Mouse (Mus musculus) CD4-positive, CD25-positive, alpha-beta regulatory T cell, adult 2 months (primary cell): ENCODE measurements around the gene Gm1527.
A peak's percentile ranks its signal among the peaks of the same experiment; 100 is the strongest.
"Not testable (repeated sequence)": the region's sequence is repeated elsewhere in the genome, so short reads cannot be mapped to it uniquely, and the experiment has no call there.

Experiments
- DNase-seq: peaks from one replicate; pipeline ENCODE4 v3.0.0-alpha.2; 2012; ENCODE audit warnings: low read depth, low spot score

Gm1527 gene

DNA sequence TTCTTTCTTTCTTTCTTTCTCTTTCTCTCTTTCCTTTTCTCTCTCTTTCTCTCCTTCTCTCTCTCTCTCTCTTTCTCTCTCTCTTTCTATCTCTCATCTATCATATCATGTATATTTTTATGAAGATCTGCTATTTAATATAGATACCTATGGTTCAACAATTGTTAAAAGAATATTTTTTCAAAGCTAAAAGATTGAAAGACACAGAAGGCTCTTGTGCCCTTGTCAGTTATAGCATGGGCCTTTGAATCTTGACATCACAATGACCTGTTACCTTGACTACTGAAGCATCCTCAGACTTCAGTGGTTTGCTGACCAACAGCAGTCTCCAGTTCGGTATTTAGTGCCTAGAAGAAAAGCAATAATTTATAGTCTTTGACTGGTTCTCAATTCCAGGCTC is at the start of gene Gm1527:
TSS of gene Gm1527 (plus strand) at position 301 of the 400 bp plus-strand sequence.
- DNase-seq: no peak

DNA sequence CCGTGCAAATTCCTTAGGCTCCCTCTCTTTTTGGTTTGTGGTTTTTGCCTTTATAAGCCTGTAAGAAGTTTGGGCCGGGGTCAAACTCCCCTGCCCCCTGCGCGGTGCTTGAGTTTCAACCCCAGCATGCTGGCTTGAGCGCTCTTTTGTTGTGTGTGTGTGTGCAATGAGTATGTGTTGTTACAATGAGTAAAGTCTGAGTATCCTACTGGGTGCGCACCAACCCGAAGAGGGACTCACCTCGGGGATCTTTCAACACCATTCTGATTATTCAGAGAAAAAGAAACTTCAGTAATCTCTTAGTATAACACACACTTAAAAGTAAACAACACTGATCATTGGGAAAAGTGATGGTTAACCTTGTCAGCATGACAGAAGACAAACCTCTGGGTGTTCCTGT is 49.2 kb upstream of the Gm1527 start:
- no peak for DNase-seq

DNA sequence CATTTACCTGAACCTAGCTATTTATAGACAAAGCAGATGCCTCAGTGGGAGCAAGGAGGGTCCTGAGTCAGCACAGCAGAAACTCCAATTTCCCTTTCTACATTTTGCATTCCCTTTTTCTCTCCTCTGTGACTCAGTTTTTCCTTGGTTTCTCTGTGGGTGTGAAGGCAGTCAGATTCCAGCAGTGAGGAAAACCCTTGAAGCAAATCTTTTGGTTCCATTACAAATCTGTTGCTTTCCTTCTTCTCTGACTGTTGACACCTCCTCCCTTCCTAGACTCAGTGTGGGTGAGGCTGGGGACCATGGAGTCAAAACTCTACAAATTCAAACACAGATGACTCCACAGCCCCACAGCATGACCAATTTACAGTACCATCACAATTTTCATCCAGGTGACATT is 45.3 kb upstream of the Gm1527 start:
- DNase-seq: no peak

DNA sequence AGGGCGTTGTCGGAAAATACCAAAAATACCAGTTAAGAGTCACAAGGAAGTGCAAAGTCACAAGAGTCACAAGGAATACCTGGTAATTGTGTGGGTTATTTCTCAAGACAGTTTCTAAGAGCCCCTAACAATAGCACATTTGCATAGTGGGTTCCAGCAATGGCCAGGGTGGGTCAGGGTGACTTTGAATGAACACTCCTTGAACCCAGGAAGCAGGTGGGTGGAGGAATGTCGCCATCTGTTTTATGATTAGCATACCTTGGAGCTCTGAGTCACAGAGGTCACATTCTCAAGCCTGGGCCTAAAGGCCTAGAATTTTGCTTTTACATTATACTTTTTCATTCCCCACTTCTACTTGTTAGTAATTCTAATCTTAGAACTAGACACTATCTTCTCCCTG is 40.2 kb upstream of the Gm1527 start:
- not testable (repeated sequence) for DNase-seq

DNA sequence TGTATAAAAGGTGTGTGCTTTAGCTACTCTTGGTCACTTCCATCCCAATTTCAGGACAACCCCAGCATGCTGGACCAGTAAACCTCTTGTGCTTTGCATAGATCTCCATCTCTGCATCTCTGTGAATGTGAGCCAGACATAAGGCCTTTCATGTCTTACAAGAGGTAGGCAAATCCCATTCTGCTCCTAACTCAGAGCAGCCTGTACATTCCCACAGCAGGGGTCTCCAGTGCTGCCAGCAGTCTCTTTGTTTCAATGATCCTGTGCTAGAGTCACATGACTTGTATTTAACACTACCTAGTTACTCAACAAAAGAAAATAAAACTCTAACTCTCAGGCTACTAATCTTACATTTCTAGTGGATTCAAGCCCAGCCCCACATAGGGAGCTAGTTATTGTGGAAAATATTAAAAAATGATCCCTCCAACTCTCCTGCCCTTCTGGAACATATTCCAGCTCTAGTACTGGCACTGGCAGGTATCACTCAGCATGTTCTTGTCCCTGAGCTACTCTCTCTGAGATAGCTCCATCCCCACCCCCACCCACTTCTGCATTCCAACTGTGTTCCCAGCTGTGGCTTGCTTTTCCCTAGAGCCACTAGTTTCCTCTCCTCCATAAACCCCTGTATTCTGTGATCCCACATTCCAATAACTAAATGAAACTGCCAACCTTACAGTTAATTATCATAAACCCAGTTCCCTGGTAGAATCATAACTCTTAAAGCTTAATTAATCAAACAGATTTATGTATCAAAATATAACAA is 32.6 kb upstream of the Gm1527 start:
- not testable (repeated sequence) for DNase-seq

DNA sequence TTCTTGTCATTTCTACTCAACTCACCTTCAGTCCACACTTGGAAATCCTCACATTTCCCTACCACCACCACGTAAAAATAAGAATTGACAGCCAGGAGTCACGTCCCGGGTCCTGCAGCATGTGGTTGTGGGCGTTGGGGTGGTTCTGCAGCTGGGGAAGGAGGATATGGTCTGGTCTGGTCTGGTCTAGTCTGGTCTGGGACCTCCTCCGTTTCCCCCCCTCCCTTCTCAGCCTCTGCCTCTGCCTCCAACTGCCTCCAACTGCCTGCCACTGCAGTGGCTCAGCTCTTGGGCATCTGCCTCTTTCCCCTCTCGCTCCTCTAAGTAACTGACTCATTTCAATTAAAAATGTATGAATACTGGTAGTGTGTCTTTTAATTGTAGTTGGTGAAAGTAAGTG is 4.5 kb downstream of the Gm1527 start:
- DNase-seq: not testable (repeated sequence)

DNA sequence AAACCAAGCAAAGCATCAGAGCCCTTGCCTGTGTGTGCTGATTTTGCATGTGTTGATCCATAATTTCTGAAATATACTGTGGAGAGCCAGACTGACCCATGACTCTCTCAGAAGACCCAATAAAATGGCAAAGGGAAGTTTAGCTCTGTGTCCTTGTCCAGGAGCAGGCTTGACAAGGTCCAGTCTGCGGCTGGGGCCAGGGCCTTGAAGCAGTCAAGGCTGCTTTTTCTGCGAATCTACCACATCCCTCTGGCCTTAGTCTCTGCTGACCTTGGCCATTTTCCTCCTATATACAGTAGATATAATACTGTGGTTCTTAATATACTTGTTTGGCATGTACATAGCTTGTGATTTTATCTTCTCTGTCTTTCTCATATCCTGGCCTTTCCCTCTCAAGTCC is 73.5 kb downstream of the Gm1527 start:
- DNase-seq: no peak

DNA sequence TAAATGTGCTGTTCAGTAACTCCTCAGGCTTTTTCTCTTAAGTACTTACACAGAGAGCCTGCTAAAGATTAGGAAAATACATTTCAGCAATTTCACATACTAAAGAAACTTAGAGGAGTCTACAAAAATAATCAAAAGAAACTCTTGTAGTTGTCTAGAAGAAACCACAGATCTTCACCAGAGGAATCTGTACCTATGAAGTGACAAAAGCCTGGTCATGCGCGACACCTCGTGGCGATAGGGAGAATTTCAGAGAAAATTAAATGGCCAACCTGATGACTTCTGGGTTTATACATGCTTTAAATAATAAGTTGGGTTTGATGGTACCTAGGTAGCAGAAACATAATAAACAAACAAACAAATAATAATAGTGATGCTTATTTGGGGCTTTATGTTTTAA is 76.4 kb downstream of the Gm1527 start:
- DNase-seq: peak; percentile 58
